Mouse (Mus musculus) left cerebral cortex, adult 11 months (tissue): ENCODE data around the gene Arpp19.

Experiments
- DNase-seq: peaks from one replicate; pipeline ENCODE4 v3.0.0; 2022; ENCODE audit warnings: low spot score

Gene Arpp19

DNA sequence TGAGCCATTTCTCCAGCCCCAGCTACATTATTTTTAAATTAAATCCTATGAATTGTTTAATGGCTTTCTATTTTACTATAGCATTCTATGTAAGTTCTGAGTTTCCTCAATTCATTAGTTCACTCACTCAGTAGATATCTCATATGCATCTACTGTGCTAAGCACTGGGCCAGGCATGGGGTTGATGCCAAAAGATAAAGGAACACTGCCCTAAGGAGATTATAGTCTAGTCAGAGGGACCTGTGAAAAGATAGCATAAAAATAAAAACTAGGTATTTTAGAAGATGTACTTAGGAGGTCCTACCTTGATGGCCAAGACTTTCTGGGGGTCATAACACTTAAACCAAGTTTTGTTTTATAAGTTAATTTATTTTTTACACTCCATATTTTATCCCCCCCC lies 64.7 kb downstream of the Arpp19 start:
- no peak for DNase-seq
